Mouse (Mus musculus) lung, adult 2 months (tissue): Measurements from ENCODE around the gene Lcn2. TPM values are rescaled to one million over a fixed set of nuclear protein-coding genes. Genes with fewer than 3 reads are reported as not detected.

ENCODE experiments used
- DNase-seq: peaks from one replicate; pipeline ENCODE4 v3.0.0; 2022
- H3K4me1 ChIP-seq: fragments of 200-500 bp; 2 replicates; pipeline ENCODE4 v1.6.1; 2011; ENCODE audit warnings: low read length; ENCODE audit not compliant: control insufficient read depth, insufficient read depth
- H3K4me3 ChIP-seq: fragments of 200-500 bp; replicated peaks from 2 replicates; pipeline ENCODE3; 2011; ENCODE audit warnings: low read depth, mild to moderate bottlenecking, control low read depth, low read length; ENCODE audit errors: extremely low read depth
- CTCF ChIP-seq: fragments of 200-500 bp; IDR thresholded peaks from 2 replicates; pipeline ENCODE4 v1.5.1; 2011; ENCODE audit warnings: mild to moderate bottlenecking, low read length, control low read depth; ENCODE audit not compliant: insufficient read depth
- POLR2A ChIP-seq: fragments of 200-500 bp; IDR thresholded peaks from 2 replicates; pipeline ENCODE4 v1.6.1; 2011; ENCODE audit warnings: low read depth, mild to moderate bottlenecking, control low read depth, low read length, borderline replicate concordance; ENCODE audit errors: extremely low read depth
- WGBS: fragments of 180-500 bp; shearing (Covaris S2); methylation state at CpG from one replicate; pipeline ENCODE4 v1.1.7; 2018; 5-methylcytosine and 5-hydroxymethylcytosine counted together
- polyA plus RNA-seq: library from polyadenylated mRNA; depleted of rRNA; stranded (reverse); fragments of >200 nt; gene quantifications from 2 replicates; pipeline ENCODE4 v1.2.3, GENCODE M21; 2012

The Lcn2 gene
- polyA plus RNA-seq, 1 experiment = 193 TPM

DNA sequence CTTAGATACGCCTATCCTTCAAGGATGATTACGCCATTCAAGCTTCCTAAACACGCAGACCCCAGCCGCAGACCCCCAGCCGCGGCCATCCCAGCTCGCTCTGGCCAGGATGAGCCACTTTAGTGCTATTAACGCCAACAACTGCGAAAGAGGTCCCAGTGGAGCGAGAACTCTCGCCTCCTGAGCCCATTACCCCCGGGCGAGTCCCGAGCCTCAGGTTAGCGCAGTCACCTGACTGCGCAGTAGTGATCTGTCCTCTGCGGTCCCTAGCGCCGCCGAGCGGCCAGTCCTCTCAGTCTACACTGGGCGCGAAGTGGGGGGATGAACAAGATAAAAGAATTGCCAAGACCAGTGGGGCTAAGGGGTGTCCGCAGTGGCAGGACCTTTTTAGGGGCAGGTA is 26.6 kb downstream of the Lcn2 start:
- WGBS = 4% methylated on average over 24 of the region's 24 CpGs
- peak; percentile 82 for DNase-seq
- peak; percentile 53; the same call in 1 of the 2 replicates for TF ChIP-seq POLR2A
- TF ChIP-seq CTCF = peak; percentile 39; the same call in 1 of the 2 replicates

DNA sequence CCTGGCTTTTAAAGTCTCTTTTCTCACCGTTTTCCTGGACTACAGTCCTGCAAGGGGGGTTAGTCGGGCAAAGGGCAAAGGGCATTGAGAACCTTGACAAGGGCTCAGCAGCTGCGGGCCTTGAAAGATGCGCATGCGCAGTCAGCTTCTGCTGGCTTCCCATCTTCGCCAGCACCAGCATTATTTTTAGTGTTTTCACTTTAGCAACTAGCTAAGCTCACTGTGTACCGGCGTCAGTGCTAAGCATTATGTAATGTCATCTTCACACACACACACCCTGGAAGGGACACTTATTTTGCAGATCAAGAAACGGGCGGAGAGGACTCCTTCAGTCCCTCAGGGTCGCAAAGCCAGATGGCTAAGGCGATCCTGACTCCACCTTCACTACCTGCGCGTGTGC is 27.3 kb downstream of the Lcn2 start:
- Histone ChIP-seq H3K4me1 (peaks cover 3% of the 10 kb centered on the region; the same call in 1 of the 2 replicates), H3K4me3 (peak overlapping the region; percentile 62)
- no peak for TF ChIP-seq CTCF
- TF ChIP-seq POLR2A = no peak
- peak; percentile 59 for DNase-seq
- 7% methylated on average over 14 of the region's 14 CpGs for WGBS

More for the DNA sequence above, 26.6 kb downstream of the Lcn2 start:
- peaks cover 3% of the 10 kb centered on the region; the same call in 1 of the 2 replicates for H3K4me1 ChIP-seq
- H3K4me3 ChIP-seq = peak overlapping the region; percentile 44

DNA sequence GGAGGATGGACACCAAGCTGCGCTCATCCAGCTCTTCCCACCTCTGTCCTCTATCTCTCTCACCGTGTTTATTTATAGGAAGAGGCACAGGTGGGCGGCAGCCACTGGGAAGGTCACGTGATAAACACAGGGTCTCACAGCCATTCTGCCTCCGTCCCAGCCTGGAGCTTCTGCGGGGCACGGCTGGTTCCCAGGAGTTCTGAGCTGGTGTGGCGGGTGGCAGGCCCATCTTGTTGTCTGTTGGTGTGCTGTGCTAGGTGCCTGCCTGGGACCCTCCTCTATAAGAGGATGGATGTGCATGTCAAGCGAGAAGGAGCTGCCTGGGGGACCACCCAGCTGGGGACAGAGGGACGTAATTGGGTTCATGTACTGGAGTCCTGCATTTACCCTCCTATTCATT is 29.7 kb downstream of the Lcn2 start:
- TF ChIP-seq CTCF = no peak
- Histone ChIP-seq H3K4me1 (no peaks in the 10 kb centered on the region), H3K4me3 (no peak overlapping the region)
- 61% methylated on average over 10 of the region's 10 CpGs for whole genome bisulfite sequencing
- DNase-seq = no peak

DNA sequence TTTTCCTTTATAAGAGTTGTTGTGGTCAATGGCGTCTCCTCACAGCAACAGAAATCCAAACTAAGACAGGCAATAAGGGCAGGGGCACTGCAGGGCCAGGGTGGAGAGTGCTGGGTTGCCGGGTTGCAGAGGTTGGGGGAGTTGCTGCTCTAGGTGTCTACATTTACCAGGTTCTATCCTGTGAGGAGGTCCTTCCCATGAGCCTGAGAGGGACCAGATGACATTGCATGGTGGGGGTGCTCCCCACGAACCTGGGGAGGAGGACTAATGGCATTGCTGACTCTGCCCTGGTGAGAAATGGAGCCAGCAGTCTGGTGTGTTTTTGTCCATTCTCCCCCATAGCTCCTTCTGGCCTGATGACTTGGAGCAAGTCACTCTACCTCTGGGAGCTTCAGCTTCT is 30.3 kb downstream of the Lcn2 start:
- H3K4me3 ChIP-seq = no peak overlapping the region
- H3K4me1 ChIP-seq = no peaks in the 10 kb centered on the region
- TF ChIP-seq CTCF (no peak), POLR2A (no peak)
- no peak for DNase-seq
- WGBS = 67% methylated on average over 3 of the region's 3 CpGs

DNA sequence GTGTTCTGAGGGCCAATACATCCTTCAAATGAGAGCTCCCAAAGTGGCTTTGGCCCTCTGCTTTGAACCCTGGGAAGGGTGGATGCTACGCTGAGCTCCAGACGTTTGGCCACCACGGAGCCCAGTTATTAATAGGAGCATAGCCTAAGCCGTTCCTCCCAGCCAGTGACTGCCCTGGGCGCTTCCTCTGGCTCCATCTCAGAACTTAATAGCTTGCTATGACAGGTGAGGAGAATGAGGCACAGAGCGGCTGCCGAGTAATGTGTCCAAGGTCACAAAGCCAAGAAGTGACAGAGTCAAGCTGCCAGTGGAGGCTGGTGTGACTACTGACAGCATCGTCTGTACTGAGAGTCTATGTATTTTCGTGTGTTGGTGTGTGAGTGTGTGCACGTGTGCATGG is 31.8 kb downstream of the Lcn2 start:
- WGBS = 59% methylated on average over 10 of the region's 10 CpGs
- H3K4me1 ChIP-seq = no peaks in the 10 kb centered on the region
- H3K4me3 ChIP-seq = no peak overlapping the region
- TF ChIP-seq POLR2A = no peak
- TF ChIP-seq CTCF = no peak
- DNase-seq = no peak

DNA sequence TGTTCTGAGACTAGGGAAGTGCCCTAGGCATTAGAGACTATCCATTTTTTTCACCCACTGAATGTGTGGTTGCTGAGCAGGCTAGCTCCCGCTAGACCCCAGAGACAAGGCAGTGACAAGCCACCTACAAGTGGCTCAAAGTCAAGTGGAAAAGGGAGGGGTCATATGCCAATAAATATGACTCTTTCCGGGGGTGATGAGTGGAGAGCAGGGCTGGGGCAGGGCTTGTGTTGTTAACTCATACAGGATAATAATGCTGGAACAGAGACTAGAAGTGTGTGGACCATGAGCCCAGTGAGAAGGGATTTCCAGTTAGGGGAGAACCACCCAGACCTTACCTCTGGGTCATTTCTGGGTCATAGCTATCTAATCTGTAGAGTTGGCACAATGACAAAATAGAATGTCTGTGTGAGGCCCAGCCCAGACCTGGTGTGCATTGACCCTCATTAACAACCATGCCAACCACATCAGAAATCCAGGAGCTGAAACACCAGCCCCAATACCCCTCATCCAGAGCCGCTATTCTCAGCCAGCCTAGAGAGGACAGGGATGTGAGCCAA is 33.6 kb downstream of the Lcn2 start:
- DNase-seq = no peak
- 77% methylated on average over 3 of the region's 3 CpGs for WGBS

DNA sequence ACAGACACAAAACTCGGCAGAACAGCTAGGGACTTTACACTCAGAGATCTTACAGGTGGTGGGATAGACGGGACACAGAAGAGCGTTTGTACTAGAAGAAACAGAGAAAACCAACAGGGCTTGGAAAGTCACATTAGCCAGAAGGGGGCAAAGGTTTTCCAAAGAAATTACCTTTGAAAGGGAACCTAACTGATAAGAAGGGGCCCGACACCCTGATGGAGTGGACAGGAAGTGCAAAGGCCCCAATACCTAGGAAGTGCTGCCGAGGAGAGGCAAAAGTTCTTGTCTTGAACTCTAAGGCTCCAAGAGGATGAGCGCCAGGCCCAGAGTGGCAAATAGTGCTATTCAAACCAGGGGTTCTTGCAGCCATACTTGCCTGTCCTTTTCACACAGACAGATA is 34.2 kb downstream of the Lcn2 start:
- WGBS = 56% methylated on average over 6 of the region's 6 CpGs
- no peak overlapping the region for H3K4me3 ChIP-seq
- H3K4me1 ChIP-seq = peaks cover 2% of the 10 kb centered on the region; the same call in 1 of the 2 replicates
- no peak for TF ChIP-seq POLR2A
- no peak for TF ChIP-seq CTCF
- no peak for DNase-seq

More for the DNA sequence above, 33.6 kb downstream of the Lcn2 start:
- peaks cover 2% of the 10 kb centered on the region; the same call in 1 of the 2 replicates for H3K4me1 ChIP-seq
- no peak overlapping the region for H3K4me3 ChIP-seq
- TF ChIP-seq POLR2A = no peak
- no peak for TF ChIP-seq CTCF

DNA sequence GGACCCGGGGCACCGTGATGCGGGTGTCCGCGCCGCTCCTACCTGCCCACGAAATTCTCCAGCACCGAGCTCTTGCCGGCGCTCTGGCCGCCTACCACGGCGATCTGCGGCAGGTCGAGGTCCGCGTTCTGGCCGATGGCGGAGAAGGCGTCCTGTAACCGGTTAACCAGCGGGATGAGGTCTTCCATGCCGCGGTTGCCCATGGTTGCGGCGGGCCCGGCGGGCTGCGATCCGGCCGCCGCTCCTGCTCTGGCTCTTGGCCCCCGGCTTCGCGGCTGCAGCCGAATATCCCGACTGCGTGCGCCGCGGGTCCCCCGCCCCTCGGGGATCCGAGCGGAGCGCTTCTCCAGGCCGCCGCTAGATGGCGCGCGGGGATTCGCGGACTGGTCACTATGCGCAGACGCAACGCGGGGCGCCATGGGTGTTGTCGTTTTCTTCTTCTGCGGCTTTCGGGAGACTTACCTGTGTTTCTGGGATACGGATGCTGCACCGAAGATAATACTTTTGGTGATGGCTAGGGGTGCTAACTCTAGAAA is 35.0 kb downstream of the Lcn2 start, which contains the start of gene Dnm1:
TSS of gene Dnm1 (minus strand) at position 332 of the 536 bp plus-strand sequence.
- WGBS = under 1% methylated on average over 63 of the region's 63 CpGs
- H3K4me3 ChIP-seq = peak within 1 kb of the TSS; percentile 62
- H3K4me1 ChIP-seq = peaks cover 2% of the 10 kb centered on the region; the same call in 1 of the 2 replicates
- no peak for TF ChIP-seq POLR2A
- TF ChIP-seq CTCF = peak; percentile 58
- DNase-seq = peak; percentile 92

DNA sequence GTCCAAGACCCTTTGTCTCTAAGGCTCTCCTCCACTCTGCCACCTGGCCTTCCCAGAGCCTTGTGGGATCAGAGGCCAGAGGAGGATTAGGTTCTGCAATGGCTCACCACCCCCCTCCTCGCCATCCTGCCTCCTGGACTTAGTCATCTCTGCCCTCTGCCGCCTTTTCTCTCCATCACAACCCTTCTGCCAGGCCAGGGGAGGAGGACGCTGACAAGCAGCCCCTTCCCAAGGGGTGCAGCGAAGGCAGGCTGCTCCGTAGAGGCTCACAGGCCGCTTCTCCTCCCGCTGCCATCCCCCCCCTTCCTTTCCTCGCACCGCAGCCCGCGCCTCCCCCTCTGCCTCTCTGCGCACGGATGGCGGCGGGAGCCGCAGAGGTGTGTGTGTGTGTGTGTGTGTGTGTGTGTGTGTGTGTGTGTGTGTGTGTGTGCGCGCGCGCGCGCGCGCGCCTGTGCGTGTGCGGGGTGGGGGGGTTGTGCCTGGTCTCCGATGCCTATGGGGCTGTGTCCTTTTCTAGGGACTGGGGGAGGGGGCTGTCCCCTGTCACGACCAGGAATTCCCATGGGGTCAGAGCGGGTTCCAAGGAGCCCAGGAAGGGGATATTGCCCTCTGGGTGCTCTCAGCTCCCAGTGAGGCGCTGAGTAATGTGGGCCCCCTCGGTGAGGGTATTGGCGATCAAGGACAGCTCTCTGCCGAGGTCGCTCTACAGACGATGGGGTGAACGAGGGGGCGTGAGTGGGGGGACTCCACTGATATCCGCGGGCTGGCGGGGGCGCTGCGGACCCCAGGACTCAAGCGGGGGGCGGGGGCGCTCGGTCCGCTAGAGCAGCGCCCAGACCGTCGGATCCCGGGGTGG is 35.7 kb downstream of the Lcn2 start, which contains the start of gene Ciz1:
TSS of gene Ciz1 (plus strand) at position 177 of the 856 bp plus-strand sequence.
- H3K4me1 ChIP-seq = peaks cover 2% of the 10 kb centered on the region; the same call in 1 of the 2 replicates
- 1% methylated on average over 40 of the region's 52 CpGs for WGBS

More for the DNA sequence above, 35.7 kb downstream of the Lcn2 start, which contains the start of gene Ciz1:
- peak within 1 kb of the TSS; percentile 62 for H3K4me3 ChIP-seq
- no peak for TF ChIP-seq POLR2A
- TF ChIP-seq CTCF = no peak
- no peak for DNase-seq
